Mouse (Mus musculus) CD4-positive naive resting alpha-beta T cell, adult 57 days (primary cell): ENCODE results near the gene 4921509C19Rik. TPM values are rescaled to one million over a fixed set of nuclear protein-coding genes. Genes with fewer than 3 reads are reported as not detected.

ENCODE experiments used
- total RNA-seq: library from RNA; stranded (reverse); gene quantifications from one replicate; pipeline ENCODE4 v1.2.4, GENCODE M21; 2023

The 4921509C19Rik gene
- total RNA-seq = not detected

GRCm38 (mm10) chr2:151476053-151476452, at the start of gene 4921509C19Rik:
Gene 4921509C19Rik, minus strand, starts transcription at chr2:151476153.

DNA sequence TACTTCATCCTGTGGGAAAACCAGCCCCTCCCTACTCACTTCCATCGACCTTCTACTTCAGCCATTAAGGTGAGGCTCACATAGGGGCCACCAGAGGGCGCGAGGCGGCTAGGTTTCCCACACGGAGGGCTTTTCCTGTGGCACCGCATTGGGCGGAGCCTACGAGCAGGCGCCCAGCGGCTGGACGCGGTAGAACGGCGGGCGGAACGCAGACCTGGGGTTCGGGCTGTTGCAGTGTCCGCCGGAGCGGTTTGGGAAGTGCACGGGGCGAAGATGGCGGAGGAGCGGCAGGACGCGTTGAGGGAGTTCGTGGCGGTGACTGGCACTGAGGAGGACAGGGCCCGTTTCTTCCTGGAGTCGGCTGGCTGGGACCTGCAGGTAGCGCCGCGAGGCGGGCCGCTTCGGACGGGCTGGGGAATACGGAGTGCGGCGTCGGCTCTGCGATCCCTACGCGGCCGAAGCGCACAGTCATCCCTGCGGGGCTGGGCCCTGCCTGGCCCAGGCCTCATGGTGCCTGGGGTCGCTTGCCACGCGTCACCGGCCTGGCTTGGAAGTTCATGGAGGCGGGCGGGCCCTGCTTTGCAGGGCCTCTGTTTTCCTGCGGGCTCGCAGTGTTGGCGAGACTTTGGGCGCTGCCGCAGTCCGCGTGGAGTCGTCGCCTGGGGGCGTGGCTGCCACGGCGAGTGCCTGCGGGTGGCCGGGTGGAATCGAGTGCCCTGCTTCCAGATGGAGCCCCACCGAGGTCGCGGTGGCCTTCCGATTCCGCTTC, 18.3 kb upstream of the 4921509C19Rik start, which contains the start of gene Nsfl1c:
Gene Nsfl1c, plus strand, starts transcription at position 148 of the 769 bp plus-strand sequence.

Other genes with a start within 250 kb of the 4921509C19Rik start
- gene Nsfl1c, start 18.0 kb upstream of the 4921509C19Rik start, total RNA-seq = 134 TPM
- gene Fkbp1a, start 66.3 kb upstream of the 4921509C19Rik start, total RNA-seq = 176 TPM
- gene Sdcbp2, start 96.5 kb upstream of the 4921509C19Rik start, total RNA-seq = 11.5 TPM
- gene Snph, start 156.4 kb upstream of the 4921509C19Rik start, total RNA-seq = 9.8 TPM
- gene Rad21l, start 192.4 kb upstream of the 4921509C19Rik start, total RNA-seq = not detected
- gene Tmem74b, start 225.9 kb upstream of the 4921509C19Rik start, total RNA-seq = not detected